Mouse (Mus musculus) 3134 (cell line): ENCODE results near the gene Celf2.

Experiments used
- DNase-seq: peaks from one replicate; pipeline ENCODE4 v3.0.0-alpha.2; 2011; ENCODE audit warnings: low spot score; ENCODE audit not compliant: insufficient read length; ENCODE audit errors: extremely low read depth

Gene Celf2

GRCm38 (mm10) chr2:6538031-6538430 is 971.3 kb downstream of the Celf2 start:
- DNase-seq, result no peak

DNA sequence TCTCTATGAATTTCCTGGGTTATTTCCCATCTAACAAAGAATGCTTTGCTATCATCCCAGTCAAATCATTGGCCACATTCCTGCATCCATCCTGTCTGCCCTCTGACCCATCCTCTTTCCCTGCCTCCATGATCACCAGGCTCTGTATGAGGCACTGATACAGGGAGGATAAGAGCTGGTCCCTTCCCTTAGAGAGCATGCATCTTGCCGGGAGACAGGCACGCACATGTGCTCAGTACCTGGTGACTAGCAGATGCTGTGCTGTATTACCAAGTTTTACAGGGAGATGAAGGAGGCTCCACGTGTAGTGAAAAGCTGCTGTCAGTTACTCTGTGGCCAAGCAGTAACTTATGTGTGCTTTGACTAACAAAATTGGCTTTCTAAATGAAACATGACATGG is 972.0 kb downstream of the Celf2 start:
- DNase-seq, result no peak

GRCm38 (mm10) chr2:6536372-6536771 is 973.0 kb downstream of the Celf2 start:
- DNase-seq, result no peak

- DNase-seq, result no peak
Observed at GRCm38 (mm10) chr2:6532341-6532740, 977.0 kb downstream of the Celf2 start.

DNA sequence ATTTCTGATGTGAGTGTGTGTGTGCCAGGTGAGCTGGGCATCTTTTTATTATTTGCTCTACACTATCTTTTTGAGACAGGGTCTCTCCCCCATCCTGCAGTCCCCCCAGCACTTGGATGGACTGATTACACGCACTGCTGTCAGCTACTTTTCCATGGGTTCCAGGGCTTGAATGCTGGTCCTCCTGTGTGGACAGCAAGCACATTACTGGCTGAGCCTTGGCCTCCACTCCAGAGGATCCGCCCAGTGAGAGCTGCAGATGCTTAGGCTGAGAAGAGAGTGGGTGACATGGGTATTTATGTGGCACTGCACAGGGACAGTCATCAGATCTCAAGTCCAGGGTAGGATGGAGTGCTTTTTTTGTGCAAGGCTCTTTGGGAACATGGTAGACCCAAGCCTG is 981.3 kb downstream of the Celf2 start:
- DNase-seq, result no peak

GRCm38 (mm10) chr2:6526825-6527224 is 982.5 kb downstream of the Celf2 start:
- no peak for DNase-seq

DNA sequence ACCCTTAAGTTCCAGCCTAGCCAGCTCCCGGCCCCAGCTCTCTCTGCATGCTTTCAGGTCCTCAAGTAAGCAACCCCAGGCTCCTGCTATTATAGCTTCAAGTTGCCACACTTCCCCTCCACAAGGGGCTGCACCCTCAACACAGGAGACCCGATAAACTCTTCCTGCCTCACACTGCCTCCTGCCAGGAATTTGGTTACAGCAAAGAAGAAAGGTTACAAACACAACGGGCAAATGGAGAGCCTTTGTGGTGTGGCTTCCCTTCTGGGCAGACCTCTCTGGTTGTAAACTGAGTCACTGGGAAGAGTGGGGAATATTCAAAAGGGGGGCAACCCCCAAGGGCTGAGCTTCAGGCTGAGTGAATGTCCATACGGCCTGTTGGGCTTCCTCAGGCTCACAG is 983.1 kb downstream of the Celf2 start:
- no peak for DNase-seq

- DNase-seq, result no peak
Observed at GRCm38 (mm10) chr2:6523924-6524300, 985.5 kb downstream of the Celf2 start.

DNA sequence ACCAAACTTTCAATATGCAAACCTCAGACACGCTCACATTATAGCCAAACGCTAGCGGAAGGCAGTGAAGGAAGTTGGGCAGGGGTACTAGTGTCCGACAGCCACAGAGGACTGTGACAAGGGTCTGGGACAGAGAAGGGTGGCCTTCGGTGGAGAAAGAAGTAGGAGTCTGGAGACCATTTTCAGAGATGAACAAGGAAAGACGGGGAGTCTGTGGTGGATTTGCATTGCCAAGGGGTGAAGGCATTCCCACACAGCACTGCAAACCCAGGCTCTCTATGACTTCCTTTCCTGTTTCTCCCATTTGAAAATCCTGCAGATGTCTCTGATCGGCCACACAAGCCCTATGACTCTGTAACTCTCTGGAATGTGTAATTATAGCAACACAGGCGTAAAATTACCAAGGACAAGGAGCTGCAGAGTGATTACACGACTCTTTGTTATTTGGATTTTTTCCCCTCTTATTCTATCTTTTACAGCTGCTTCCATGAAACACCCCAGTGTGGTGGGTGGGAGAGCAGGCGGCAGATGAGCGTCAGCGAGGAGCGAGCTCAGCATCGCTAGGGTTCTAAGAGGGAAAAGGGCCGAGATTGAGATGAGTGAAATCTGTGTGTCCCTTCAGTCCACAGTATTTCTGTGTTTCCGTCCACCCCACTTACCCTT is 986.0 kb downstream of the Celf2 start:
- no peak for DNase-seq

DNA sequence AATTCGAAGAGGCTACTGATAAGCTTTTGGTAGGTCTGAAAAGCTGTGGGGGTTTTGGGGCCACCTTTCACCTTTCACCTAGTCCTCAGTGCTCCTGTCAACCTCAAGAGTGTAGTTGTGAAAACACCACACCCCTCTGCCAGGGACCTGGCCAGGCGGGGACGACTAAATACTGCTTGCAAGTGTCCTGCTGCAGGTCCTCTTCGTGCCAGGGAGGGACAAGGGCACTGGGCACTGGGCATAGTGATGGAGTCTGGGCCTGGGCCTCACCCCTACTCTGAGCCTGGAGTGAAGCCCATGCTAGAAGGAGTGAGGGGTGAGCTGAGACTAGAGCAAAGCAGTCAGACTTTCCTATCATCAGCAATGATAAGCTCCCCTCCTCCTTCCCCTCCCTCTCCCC is 987.0 kb downstream of the Celf2 start:
- DNase-seq, result no peak

GRCm38 (mm10) chr2:6513176-6513575 is 996.2 kb downstream of the Celf2 start:
- no peak for DNase-seq

GRCm38 (mm10) chr2:6507071-6507470 is 1002.3 kb downstream of the Celf2 start:
- no peak for DNase-seq

- DNase-seq, result no peak
Observed at GRCm38 (mm10) chr2:6505979-6506811, 1003.2 kb downstream of the Celf2 start.

- DNase-seq, result no peak
Observed at GRCm38 (mm10) chr2:6505531-6505930, 1003.8 kb downstream of the Celf2 start.

- no peak for DNase-seq
Observed at GRCm38 (mm10) chr2:6498101-6498500, 1011.3 kb downstream of the Celf2 start.

DNA sequence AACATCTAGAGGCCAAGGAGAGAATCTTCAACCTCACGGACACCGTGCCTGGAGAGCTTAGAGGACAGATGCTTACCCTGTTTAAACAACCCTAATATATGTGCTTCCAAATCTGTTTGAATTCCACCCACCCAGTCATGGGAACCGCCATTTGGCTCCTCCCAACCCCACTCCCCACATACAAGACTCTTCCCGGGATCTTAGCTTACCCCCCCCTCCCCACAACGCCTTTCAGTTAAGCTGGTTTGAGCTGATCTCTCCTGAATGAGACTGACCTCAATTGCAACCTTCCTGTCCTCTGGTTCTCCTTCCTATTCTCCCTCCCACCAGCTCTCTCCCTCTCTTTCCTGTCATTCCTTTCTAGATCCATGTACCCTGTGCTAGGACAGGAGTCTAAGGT is 1011.7 kb downstream of the Celf2 start:
- no peak for DNase-seq

DNA sequence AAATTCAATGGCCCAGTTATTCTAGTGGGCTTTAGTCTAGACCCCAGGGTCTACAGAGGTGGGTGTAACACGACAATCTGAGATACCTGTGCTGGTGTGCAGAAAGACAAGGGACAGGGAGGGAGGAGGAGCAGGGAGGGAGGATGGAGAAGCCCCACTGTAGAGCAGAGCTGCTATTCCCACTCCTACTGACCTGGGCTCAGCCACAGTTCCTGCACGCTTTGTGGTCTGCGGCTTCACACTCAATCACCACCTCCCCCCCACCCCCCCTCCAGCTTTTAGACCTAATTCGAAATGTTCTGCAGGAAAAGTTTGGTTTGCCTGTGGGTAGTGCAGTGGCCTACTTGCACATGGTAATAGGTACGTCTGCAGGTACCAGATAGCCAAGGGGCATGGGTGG is 1015.5 kb downstream of the Celf2 start:
- DNase-seq, result no peak

DNA sequence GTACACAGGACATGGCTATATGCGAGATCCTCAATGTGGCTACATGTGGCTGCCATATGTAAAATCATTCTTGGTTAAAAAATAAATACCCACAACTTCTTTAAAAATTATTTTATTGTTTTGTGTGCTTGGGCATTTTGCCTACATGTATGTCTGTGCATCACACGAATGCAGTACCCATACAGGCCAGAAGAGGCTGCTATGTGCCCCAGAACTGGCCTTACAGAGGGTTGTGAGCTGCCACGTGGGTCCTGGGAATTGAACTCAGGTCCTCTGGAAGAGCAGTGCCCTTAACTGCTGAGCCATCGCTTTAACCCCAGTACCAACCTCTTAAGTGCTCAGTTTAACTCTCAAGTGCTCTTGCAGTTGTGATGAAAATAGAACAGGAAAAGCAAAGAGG is 1018.5 kb downstream of the Celf2 start:
- DNase-seq, result no peak

DNA sequence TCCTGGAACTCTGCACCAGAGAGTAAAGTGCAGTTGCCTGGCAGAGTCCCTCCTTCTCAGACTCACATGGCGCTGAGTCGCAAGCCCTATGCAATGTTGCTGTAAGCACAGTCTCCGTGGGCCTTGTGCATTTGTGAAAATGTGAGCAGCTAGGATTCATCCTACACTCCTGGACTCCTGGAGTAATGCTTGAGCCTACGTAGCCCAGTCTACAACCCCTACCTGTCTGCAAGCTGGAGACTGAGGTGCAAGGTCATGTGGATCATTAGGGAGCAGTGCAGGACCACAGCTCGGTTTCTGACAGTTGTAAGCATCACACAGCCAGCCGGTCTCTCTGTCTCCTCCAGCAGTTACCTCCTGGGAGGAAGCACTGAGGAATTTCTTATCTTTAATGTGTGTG is 1019.3 kb downstream of the Celf2 start:
- no peak for DNase-seq
